Mouse (Mus musculus) heart, postnatal 0 days (tissue): ENCODE measurements around the gene Ccdc184.

ENCODE experiments used
- CTCF ChIP-seq: IDR thresholded peaks from 2 replicates; pipeline ENCODE4 v1.5.1; 2016; ENCODE audit warnings: antibody characterized with exemption, control low read depth, low read depth
- EP300 ChIP-seq: IDR thresholded peaks from 2 replicates; pipeline ENCODE4 v1.6.1; 2016; ENCODE audit warnings: antibody characterized with exemption, low read depth

DNA sequence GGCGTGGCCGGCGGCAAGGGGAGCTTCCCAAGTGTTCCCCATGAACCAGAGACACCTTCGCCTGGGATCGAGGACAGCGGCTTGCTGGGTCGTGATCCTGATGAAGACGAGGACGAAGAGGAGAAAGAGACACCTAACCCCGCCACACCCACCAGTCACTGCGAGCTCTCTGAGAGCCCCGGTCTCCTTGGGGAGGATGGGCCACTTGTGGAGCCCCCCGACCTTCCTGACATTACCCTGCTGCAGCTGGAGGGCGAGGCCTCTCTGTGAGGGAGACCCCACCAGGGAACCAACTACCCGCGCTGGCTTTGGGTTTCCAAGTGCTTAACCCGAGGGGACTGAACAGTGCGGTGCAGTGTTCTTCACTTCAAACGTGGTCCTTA is 1.7 kb downstream of the Ccdc184 start:
- TF ChIP-seq EP300 (no peak), CTCF (no peak)
